17 mouse cellular contexts compared by ENCODE assay signal in the genomic region with DNA sequence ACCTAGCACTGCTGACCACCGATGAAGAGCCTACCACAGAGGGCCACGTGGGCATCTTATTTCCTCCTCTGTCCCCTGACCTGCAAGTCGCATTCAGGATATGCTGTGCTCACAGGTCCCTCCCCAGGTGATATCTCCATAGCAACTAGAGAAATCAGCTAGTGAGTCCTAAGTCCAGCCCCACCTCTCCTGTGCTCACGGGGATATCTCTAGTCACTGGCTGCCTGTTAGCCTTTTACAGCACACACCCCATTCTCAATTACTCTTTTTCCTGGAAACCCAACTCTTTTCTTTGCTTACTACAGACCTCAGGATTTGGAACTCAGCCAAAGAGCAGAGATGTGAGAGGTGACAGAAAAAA. TPM values are rescaled to one million over a fixed set of nuclear protein-coding genes. Genes with fewer than 3 reads are reported as not detected.
DNase-seq lines count a peak whose midpoint lies in the region; ATAC-seq lines count a peak whose summit lies in the region.
"Had no signal": no experiment of that assay in that cellular context is flagged by ENCODE, and none has a peak within 500 bp of the region (broad histone marks: within the 10 kb centered on the region; RNA-seq: fewer than 3 reads in every experiment).

No protein-coding gene starts in this region.

- no peak overlapping the region for H3K4me2 ChIP-seq in liver, embryonic 13.5 days
- no peak overlapping the region for H3K4me2 ChIP-seq in liver, embryonic 11.5 days
- no peak overlapping the region for H3K4me2 ChIP-seq in stomach, embryonic 14.5 days (replicated peaks; ENCODE audit: low read depth, low read length)
- H3K4me2 ChIP-seq in hindbrain, embryonic 13.5 days: no peak overlapping the region
- H3K4me2 ChIP-seq: embryonic facial prominence, embryonic 12.5 days; hindbrain, embryonic 12.5 days had no signal

- H3K4me3 ChIP-seq in liver, embryonic 13.5 days (replicated peaks): no peak overlapping the region
- no peak overlapping the region for H3K4me3 ChIP-seq in liver, embryonic 11.5 days (ENCODE audit: low read depth, low read length)
- no peak overlapping the region for H3K4me3 ChIP-seq in stomach, embryonic 14.5 days (ENCODE audit: low read depth, low read length)
- no peak overlapping the region for H3K4me3 ChIP-seq in hindbrain, embryonic 13.5 days
- H3K4me3 ChIP-seq: embryonic facial prominence, embryonic 12.5 days; forebrain, embryonic 10.5 days; heart, adult 2 months had no signal

- no peak overlapping the region for H3K27ac ChIP-seq in liver, embryonic 13.5 days
- H3K27ac ChIP-seq in liver, embryonic 11.5 days (ENCODE audit: low read depth, low read length): no peak overlapping the region
- no peak overlapping the region for H3K27ac ChIP-seq in stomach, embryonic 14.5 days (ENCODE audit: low read length)
- no peak overlapping the region for H3K27ac ChIP-seq in hindbrain, embryonic 13.5 days
- H3K27ac ChIP-seq: embryonic facial prominence, embryonic 12.5 days; forebrain, embryonic 10.5 days; heart, adult 2 months; hindbrain, embryonic 12.5 days; kidney, postnatal 0 days had no signal

- peaks cover 7% of the 10 kb centered on the region for H3K4me1 ChIP-seq in liver, embryonic 13.5 days (replicated peaks)
- H3K4me1 ChIP-seq in liver, embryonic 11.5 days (replicated peaks; ENCODE audit: control insufficient read depth, insufficient read depth, low read length): peaks cover 3% of the 10 kb centered on the region; the same call in 1 of the 2 replicates
- H3K4me1 ChIP-seq in stomach, embryonic 14.5 days (ENCODE audit: control insufficient read depth, insufficient read depth, low read length): no peaks in the 10 kb centered on the region
- 0 out of 2 replicates have a peak, but pooled peaks cover 3% of the 10 kb centered on the region for H3K4me1 ChIP-seq in hindbrain, embryonic 13.5 days (replicated peaks)
- H3K4me1 ChIP-seq: embryonic facial prominence, embryonic 12.5 days; forebrain, embryonic 10.5 days; hindbrain, embryonic 12.5 days had no signal

- no peak overlapping the region for H3K9ac ChIP-seq in liver, embryonic 13.5 days
- no peak overlapping the region for H3K9ac ChIP-seq in liver, embryonic 11.5 days (ENCODE audit: low read depth, low read length)
- H3K9ac ChIP-seq in stomach, embryonic 14.5 days (replicated peaks; ENCODE audit: low read depth, low read length): no peak overlapping the region
- H3K9ac ChIP-seq in hindbrain, embryonic 13.5 days: no peak overlapping the region
- H3K9ac ChIP-seq: embryonic facial prominence, embryonic 12.5 days; hindbrain, embryonic 12.5 days had no signal

- H3K36me3 ChIP-seq in liver, embryonic 13.5 days: no peaks in the 10 kb centered on the region
- H3K36me3 ChIP-seq in liver, embryonic 11.5 days (ENCODE audit: control insufficient read depth, insufficient read depth, low read length): peaks cover 8% of the 10 kb centered on the region
- H3K36me3 ChIP-seq in stomach, embryonic 14.5 days (ENCODE audit: control insufficient read depth, insufficient read depth, low read length): no peaks in the 10 kb centered on the region; the same call in 1 of the 2 replicates
- H3K36me3 ChIP-seq in hindbrain, embryonic 13.5 days: peaks cover 88% of the 10 kb centered on the region

- H3K27me3 ChIP-seq in liver, embryonic 13.5 days: no peaks in the 10 kb centered on the region
- H3K27me3 ChIP-seq in liver, embryonic 11.5 days (replicated peaks; ENCODE audit: control insufficient read depth, insufficient read depth, low read length): no peaks in the 10 kb centered on the region
- H3K27me3 ChIP-seq in stomach, embryonic 14.5 days (ENCODE audit: control insufficient read depth, insufficient read depth, low read length): no peaks in the 10 kb centered on the region
- no peaks in the 10 kb centered on the region for H3K27me3 ChIP-seq in hindbrain, embryonic 13.5 days
- H3K27me3 ChIP-seq: embryonic facial prominence, embryonic 12.5 days; hindbrain, embryonic 12.5 days had no signal

- WGBS in liver, embryonic 13.5 days (ENCODE audit: insufficient replicate concordance): 38% methylated on average over 4 of the region's 4 CpGs
- WGBS in liver, embryonic 11.5 days: 74% methylated on average over 4 of the region's 4 CpGs
- 87% methylated on average over 4 of the region's 4 CpGs for WGBS in stomach, embryonic 14.5 days
- WGBS in hindbrain, embryonic 13.5 days: 91% methylated on average over 4 of the region's 4 CpGs

- ATAC-seq in liver, embryonic 13.5 days (ENCODE audit: low read depth): peak; percentile 71
- ATAC-seq in liver, embryonic 11.5 days (replicated peaks; ENCODE audit: low FRiP score): no peak
- peak; percentile 89; the same call in 1 of the 2 replicates for ATAC-seq in stomach, embryonic 14.5 days (ENCODE audit: insufficient number of reproducible peaks, insufficient read depth, low FRiP score, low read depth)
- ATAC-seq in hindbrain, embryonic 13.5 days (ENCODE audit: low FRiP score): no peak

- DNase-seq in liver, embryonic 13.5 days: no peak
- no peak for DNase-seq in liver, embryonic 11.5 days (ENCODE audit: low spot score)
- peak; percentile 93 for DNase-seq in R1 (ENCODE audit: low read depth, low spot score)
- peak; percentile 55 for DNase-seq in c-Kit-positive CD71-positive TER-119-positive erythroid progenitor cells, embryonic 14.5 days (ENCODE audit: low spot score)
- DNase-seq in gastrocnemius, adult 8-10 months (ENCODE audit: low spot score in 2 of 2): no peak
- DNase-seq in gastrocnemius, postnatal 25 days: no peak
- DNase-seq: cerebellum, adult 11-12 months; heart, adult 2 months; left cerebral cortex, postnatal 4 days; lung, adult 2 months; thymus, postnatal 36 days had no signal

- H3K9me3 ChIP-seq in liver, embryonic 13.5 days (replicated peaks): 0 out of 2 replicates have a peak, but pooled peaks cover 5% of the 10 kb centered on the region
- peaks cover 3% of the 10 kb centered on the region; the same call in 1 of the 2 replicates for H3K9me3 ChIP-seq in liver, embryonic 11.5 days (ENCODE audit: control insufficient read depth, low read length)
- peaks cover 16% of the 10 kb centered on the region for H3K9me3 ChIP-seq in stomach, embryonic 14.5 days (ENCODE audit: control insufficient read depth, low read depth, low read length)
- peaks cover 19% of the 10 kb centered on the region for H3K9me3 ChIP-seq in hindbrain, embryonic 13.5 days

RNA-seq across cellular contexts. Expression of a gene that starts 28.1 kb away (rescaled TPM):
- 1.2 and 1.3 TPM in 2 replicates for polyA plus RNA-seq in liver, embryonic 13.5 days (2015; fragmentation: Nextera tagmentation; extraction: Ambion mirVana)
- polyA plus RNA-seq in liver, embryonic 11.5 days (2014; fragmentation: Nextera tagmentation; extraction: Ambion mirVana): 4.7 and 5.2 TPM in 2 replicates
- polyA plus RNA-seq in stomach, embryonic 14.5 days (2014; fragmentation: Nextera tagmentation; extraction: Ambion mirVana): 27.7 and 29.3 TPM in 2 replicates
- 212 and 215 TPM in 2 replicates for polyA plus RNA-seq in hindbrain, embryonic 13.5 days (2015; fragmentation: Nextera tagmentation; extraction: Ambion mirVana)
- total RNA-seq in gastrocnemius, adult 8-10 months (2022): 1 to 10 TPM; 4.0 to 6.3 (median 4.6) TPM
- total RNA-seq in gastrocnemius, postnatal 25 days (2021): 1 to 10 TPM; 3.1 to 3.7 TPM

RNA-seq across cellular contexts. Expression of a gene that starts 30.2 kb away (rescaled TPM):
- polyA plus RNA-seq in liver, embryonic 13.5 days (2015; fragmentation: Nextera tagmentation; extraction: Ambion mirVana): 34.4 and 36.3 TPM in 2 replicates
- polyA plus RNA-seq in liver, embryonic 11.5 days (2014; fragmentation: Nextera tagmentation; extraction: Ambion mirVana): 33.9 and 34.4 TPM in 2 replicates
- polyA plus RNA-seq in stomach, embryonic 14.5 days (2014; fragmentation: Nextera tagmentation; extraction: Ambion mirVana): 63.4 and 73.9 TPM in 2 replicates
- 57.9 and 59.0 TPM in 2 replicates for polyA plus RNA-seq in hindbrain, embryonic 13.5 days (2015; fragmentation: Nextera tagmentation; extraction: Ambion mirVana)
- total RNA-seq in gastrocnemius, adult 8-10 months (2022): 10 to 100 TPM; 18.4 to 27.6 (median 20.6) TPM
- 10 to 100 TPM; 18.4 to 18.7 TPM for total RNA-seq in gastrocnemius, postnatal 25 days (2021)

Comparison
In these comparisons a context has a peak if more than half of its experiments do, and no peak if none do; other contexts are left out.
1. ATAC-seq: peak in liver, embryonic 13.5 days (single experiment) and stomach, embryonic 14.5 days (single experiment); none in liver, embryonic 11.5 days (single experiment) and hindbrain, embryonic 13.5 days (single experiment).
2. DNase-seq: peak in R1 (single experiment) and c-Kit-positive CD71-positive TER-119-positive erythroid progenitor cells, embryonic 14.5 days (single experiment); none in liver, embryonic 13.5 days (single experiment), liver, embryonic 11.5 days (single experiment), gastrocnemius, adult 8-10 months (0 of 2) and gastrocnemius, postnatal 25 days (single experiment).